Mouse (Mus musculus) ovary, postnatal 14 days (tissue): ENCODE data around the gene Atp5d.
A peak's percentile ranks its signal among the peaks of the same experiment; 100 is the strongest.

Experiments
- DNase-seq: peaks from one replicate; pipeline ENCODE4 v3.0.0; 2022; ENCODE audit warnings: low spot score

Gene Atp5d

GRCm38 (mm10) chr10:80168038-80168661 is 29.7 kb downstream of the Atp5d start:
- DNase-seq: peak; percentile 92

DNA sequence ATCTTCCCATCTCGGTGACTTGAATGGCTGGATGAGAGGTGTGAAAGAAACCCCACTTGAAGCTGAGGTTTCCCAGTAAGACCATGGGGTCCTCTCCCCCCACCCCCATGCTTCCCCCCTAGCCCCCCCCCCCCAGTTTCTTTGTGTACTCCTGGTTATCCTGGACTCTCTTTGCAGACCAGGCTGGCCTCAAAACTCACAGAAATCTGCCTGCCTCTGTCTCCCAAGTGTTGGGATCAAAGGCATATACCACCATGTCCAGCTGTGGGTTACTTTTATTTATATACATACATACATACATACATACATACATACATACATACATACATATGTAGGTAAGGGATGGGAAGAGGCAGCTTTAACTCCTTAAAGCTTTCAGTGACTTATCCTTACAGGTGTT is 30.6 kb downstream of the Atp5d start:
- no peak for DNase-seq

DNA sequence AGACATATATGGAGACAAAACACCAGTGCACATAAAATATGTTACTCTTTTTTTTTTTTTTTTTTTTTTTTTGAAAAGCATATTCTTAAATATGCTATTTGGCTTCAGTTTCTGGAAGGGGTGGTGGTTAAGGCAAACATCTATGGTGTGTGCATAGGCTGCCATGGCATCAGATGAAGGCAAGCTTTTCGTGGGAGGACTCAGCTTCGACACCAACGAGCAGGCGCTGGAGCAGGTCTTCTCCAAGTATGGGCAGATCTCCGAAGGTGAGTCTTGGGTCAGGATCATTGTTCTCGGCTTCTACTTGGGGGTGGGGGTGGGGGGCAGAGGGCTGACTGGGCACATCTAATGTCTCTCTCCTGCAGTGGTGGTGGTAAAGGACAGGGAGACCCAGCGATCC is 31.2 kb downstream of the Atp5d start:
- DNase-seq: no peak

- no peak for DNase-seq
Measured at GRCm38 (mm10) chr10:80170052-80170451, 31.6 kb downstream of the Atp5d start.

DNA sequence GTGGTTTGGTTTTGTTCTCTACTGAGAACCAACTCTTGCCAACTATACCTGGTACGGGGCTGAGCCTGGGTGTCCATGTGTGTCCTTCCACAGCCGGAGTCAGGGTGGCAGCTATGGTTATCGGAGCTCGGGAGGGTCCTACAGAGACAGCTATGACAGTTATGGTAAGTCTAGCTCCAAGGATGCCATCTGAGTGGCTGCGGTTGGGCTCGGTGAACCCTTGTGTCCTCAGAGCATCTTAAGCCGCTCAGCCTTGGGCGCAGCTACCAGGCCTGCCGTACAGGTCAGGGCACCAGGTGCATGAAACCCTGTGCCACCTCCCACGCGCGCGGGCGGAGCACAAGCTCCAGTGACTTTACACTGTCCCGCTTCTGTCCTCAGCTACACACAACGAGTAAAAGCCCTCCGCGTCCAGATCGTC is 32.2 kb downstream of the Atp5d start:
- no peak for DNase-seq

DNA sequence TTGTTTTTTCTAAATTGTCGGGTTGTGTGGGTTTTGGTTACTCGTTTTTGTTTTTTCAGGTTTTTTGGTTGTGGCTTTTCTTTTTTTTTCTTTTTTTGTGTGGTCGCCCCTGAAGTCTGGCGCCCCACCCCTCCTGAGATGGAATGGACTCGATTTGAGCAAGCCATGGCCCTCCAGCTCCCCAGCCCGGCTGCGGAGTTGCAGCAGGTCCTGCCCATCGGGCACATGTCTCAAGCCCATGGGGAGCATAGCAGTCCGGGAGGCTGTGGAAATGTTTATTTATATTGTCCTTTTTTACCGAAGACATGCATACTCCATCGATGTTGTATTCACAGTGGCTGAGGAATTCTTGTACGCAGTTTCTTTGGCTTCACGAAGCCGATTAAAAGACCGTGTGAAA is 32.8 kb downstream of the Atp5d start:
- DNase-seq: no peak

GRCm38 (mm10) chr10:80171760-80172526 is 33.5 kb downstream of the Atp5d start:
- no peak for DNase-seq

DNA sequence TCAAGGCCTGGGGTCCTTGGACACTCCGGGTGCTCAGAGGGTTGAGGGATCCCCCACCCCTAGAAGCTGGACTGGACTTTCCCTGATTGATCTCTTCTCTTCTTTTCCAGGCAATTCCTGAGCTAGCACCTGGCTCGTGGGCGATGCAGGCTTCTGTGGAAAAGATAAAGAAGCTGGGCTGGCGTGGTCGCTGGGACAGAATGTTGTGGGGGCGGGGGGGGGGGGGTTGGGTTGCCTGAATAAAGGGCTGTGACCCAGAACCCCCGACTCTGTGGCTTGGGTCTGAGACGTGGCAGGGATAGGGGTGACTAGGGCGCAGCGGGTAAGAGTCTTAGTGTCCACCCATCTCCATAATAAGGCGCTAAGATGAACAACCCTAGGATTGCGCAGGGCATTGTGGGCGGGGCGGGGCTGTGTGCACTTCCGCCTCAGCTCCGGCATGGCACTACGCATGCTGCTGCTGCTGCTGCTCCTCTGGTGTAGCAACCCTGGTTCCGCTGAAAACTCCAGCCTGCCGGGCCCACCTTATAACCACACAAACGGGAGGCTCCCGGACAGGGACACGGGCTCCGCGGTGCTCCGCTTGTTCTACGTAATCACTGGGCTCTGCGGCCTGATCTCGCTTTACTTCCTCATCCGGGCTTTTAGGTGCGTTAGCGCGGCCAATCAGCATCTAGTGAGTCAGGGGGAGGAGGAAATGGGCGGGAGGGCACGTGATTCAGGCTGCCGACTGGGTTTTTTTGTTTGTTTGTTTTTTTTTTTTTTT is 34.3 kb downstream of the Atp5d start, which contains the start of gene 1600002K03Rik:
TSS of gene 1600002K03Rik (plus strand) at position 418 of the 766 bp plus-strand sequence.
- peak; percentile 77 for DNase-seq

DNA sequence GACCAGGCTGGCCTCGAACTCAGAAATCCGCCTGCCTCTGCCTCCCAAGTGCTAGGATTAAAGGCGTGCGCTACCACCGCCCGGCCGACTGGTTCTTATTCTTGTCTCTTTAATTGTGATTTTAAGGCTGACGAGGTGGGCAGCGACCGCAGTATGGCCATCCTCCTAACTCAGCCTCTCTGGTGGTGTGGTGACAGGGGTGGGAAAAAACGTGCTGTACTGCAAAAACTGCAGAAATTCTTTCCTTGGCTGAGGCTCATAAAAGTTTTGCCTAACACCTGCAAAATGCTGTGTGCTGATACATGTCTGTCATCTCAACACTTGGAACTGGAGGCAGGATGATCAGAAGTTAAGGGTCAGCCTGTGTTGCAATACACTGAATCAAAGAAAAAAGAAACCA is 34.9 kb downstream of the Atp5d start:
- no peak for DNase-seq

- no peak for DNase-seq
Measured at GRCm38 (mm10) chr10:80173955-80174640, 35.7 kb downstream of the Atp5d start.

DNA sequence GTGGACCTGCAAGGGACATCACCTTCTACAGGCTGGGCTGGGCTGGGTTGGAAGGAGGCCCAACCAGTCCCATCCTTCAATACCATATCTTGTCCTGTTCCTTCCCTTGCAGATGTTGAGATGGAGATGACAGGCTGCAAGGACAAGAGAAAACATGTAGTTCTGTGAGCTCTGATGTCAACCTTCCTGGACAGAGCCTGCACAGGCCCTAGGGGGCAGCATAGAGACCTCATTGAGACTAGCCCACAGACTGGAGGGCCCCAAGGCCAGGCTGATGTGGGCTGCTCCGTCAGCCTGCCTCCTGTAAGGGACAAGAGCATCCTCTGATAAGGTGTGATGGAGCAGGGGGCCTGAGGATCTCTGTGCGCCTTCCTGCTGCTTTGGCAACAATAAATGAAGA is 36.3 kb downstream of the Atp5d start:
- no peak for DNase-seq

GRCm38 (mm10) chr10:80175536-80176269 is 37.3 kb downstream of the Atp5d start:
- no peak for DNase-seq

- no peak for DNase-seq
Measured at GRCm38 (mm10) chr10:80176270-80176834, 37.9 kb downstream of the Atp5d start.

DNA sequence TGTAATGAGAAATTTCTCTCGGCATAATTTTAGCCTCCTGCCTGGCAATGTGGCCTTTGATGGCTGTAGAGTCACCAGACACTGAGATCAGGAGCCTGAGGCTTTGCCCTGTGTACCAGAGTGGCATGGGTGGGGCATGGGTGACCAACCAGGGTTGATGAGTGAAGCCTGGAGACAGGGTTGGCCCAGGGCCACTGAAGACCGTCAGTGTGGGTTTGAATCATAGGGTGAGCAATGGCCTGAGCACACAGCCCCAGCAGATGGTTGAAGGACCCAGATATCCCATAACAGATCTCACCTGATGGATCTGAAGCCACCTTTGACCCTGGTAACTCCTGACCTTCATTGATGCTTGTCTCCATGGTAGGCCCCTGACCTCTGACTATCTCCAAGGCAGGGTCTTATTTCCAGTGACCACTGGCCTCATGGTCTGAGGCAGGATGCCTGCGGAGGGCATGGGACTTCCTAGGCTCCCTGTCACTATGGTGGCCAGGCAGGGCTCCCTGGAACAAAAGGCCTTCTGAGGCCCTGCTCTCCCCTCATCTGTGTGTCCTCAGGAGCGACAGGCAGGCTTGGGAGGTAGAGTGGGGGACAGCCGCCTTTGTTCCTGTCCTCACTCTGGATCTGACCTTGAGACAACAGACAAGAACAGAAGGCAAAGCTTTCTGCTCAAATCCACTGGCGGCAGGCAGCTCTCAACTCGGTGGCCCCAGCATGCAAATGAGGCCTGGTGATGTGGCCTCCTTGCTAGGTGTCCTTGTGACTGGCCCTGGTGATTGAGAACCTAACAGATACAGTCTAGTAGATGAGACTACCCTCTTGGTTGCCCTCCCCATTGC is 39.2 kb downstream of the Atp5d start:
- no peak for DNase-seq

GRCm38 (mm10) chr10:80179068-80180051 is 40.9 kb downstream of the Atp5d start, which contains the start of gene Efna2:
TSS of gene Efna2 (plus strand) at chr10:80179482.
- DNase-seq: no peak

DNA sequence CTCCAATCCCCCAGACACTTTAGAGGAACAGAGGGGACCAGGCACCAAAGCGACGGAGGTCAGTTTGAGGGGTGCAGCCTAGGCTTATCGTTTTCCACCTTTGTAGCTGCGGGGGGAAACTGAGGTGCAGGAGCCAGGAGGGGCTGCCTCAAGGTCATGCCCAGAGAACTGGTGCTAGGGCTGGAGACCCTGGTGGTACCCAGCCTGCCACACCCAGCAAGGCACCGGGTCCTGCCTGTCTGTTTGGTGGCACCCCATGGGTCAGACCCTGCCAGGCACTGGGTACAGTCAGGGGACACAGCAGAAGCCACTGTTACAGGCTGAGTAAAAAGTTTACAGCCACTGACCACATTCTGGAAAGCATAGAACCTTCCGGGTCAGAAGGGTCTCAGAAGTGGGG is 41.9 kb downstream of the Atp5d start:
- DNase-seq: no peak

- DNase-seq: no peak
Measured at GRCm38 (mm10) chr10:80180823-80181222, 42.4 kb downstream of the Atp5d start.

DNA sequence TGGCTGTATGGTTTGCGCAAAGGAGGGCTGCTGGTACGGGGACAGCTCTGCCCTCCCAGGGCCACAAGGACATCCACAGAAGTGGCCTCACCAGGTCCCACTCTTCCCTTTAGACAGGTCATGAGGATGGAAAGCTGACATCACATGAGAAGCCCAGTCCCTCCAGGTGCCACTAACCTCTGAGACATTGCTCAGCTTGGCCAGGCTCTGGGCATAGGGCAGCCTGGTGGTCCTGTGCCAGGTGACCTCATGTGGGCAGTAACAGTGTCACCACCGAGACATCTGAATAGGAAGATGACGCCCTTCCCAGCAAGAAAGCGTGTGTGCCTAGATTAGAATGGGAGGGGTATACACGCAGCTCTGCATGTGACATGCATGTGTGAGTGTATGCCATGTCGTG is 44.1 kb downstream of the Atp5d start:
- DNase-seq: no peak

- DNase-seq: no peak
Measured at GRCm38 (mm10) chr10:80186649-80187048, 48.2 kb downstream of the Atp5d start.
